Mouse (Mus musculus): ENCODE results near the gene D330020A13Rik. TPM values are rescaled to one million over a fixed set of nuclear protein-coding genes. Genes with fewer than 3 reads are reported as not detected.

Gene D330020A13Rik
- polyA plus RNA-seq, 1 experiment from 2014 or later = not detected

DNA sequence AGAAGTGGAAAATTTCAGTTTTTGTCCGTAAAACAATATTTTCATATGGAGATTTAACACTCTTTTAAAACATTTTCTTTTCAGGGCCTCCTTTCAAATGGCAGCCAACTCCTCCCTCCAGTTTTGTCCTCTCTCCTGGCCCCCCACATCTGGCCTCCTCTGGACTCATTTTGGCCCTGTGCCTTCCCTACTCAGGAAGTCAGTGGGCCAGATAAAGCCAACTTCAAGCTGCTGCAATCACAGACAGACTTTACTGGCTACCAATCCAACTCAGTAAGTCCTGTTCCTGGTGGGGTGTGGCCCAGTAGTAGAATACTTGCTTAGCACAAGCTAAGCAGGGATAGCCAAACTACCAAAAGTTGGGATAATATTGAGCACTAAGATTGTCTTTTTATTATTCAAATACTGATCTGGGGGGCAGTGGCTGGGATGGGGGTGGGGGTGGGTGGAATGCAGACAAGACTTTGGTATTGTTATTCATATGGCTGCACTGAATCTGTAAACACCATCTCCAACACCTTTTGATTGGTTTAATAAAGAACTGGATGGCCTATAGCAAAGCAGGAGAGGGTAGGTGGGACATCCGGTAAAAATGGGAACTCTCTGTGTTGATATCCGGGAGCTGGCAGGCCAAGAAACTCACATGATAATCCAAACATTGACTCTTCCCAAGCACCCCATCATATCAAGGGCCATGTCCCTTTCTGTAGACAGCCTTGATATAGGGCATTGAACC, 12.9 kb downstream of the D330020A13Rik start:
- Histone ChIP-seq H3K36me3 (replicated peaks) (no peaks in the 10 kb centered on the region), H3K4me2 (no peak overlapping the region), H3K4me3 (replicated peaks) (no peak overlapping the region), H3K4me1 (0 out of 2 replicates have a peak, but pooled peaks cover 4% of the 10 kb centered on the region), H3K9me3 (no peaks in the 10 kb centered on the region), H3K9ac (no peak overlapping the region), H3K27me3 (no peaks in the 10 kb centered on the region), H3K27ac (no peak overlapping the region)
- 82% methylated on average over 3 of the region's 3 CpGs for WGBS
- no peak for ATAC-seq (ENCODE audit: low FRiP score)

DNA sequence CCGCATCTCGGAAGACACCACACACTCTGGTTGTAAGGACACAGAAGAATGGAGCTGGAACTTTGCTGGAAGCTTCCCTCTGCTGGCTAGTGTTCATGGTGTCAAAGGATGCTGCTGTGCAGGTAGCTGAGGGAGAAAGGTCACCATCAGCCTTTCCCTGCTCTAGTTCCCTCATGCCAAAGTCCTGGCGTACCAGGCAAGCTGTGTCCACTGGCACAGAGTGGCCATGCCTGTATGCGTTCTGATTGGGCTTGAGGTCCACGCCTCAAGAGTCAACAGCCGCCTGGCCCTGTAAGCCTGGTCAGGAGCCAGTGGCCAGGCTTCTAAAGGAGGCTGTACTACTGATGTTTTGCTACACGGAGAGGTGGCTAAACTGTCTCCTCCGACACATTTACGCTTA, 15.2 kb downstream of the D330020A13Rik start:
- H3K4me3 ChIP-seq (replicated peaks) = no peak overlapping the region
- H3K27me3 ChIP-seq = no peaks in the 10 kb centered on the region
- no peak overlapping the region for H3K4me2 ChIP-seq
- no peaks in the 10 kb centered on the region for H3K9me3 ChIP-seq
- 84% methylated on average over 9 of the region's 9 CpGs for WGBS
- H3K36me3 ChIP-seq (replicated peaks) = no peaks in the 10 kb centered on the region
- H3K27ac ChIP-seq = no peak overlapping the region
- H3K4me1 ChIP-seq = no peaks in the 10 kb centered on the region
- H3K9ac ChIP-seq = no peak overlapping the region
- no peak for ATAC-seq (ENCODE audit: low FRiP score)

DNA sequence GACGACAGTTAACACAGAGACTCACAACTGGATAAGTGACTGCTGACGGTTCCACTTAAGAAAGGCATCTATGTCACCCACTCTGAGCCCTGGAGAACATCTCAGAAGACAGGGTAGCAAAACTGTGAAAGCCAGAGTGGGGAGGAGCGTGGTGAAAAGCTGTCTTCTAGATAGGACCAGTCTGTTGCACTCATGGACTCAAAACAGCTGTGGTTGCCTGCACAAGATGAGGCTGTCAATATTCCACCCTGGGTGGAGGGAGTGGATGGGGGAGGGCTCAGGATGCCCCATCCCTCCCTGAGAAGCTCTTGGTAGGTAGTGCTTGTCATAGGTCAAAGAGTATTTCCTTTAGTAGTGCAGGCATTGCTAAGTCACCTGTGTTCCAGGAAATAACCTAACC, 15.6 kb downstream of the D330020A13Rik start:
- no peaks in the 10 kb centered on the region for H3K27me3 ChIP-seq
- H3K4me1 ChIP-seq = no peaks in the 10 kb centered on the region
- no peak overlapping the region for H3K4me2 ChIP-seq
- no peak overlapping the region for H3K4me3 ChIP-seq (replicated peaks)
- H3K9me3 ChIP-seq = no peaks in the 10 kb centered on the region
- no peak overlapping the region for H3K9ac ChIP-seq
- no peak overlapping the region for H3K27ac ChIP-seq
- WGBS = 68% methylated on average over 3 of the region's 3 CpGs
- H3K36me3 ChIP-seq (replicated peaks) = no peaks in the 10 kb centered on the region
- ATAC-seq (ENCODE audit: low FRiP score) = no peak

DNA sequence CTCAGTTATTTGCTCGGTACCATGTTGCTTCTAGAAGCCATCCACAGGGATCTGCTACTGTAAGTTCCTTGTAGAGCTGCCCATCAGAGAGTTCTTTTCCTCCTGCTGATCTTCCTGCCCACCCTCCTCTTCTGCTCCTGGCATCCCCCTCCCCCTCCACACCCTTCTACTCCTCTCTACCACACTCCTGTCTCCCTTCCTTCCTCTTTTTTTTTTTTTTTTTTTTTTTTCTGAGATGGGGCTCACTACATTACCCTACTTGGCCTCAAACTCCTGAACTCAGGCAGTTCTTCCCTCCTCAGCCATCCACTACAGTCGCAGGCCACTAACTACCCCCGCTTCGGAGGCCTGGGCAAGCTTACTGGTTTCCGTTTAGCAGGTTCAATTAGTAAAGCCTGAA, 18.3 kb downstream of the D330020A13Rik start:
- Histone ChIP-seq H3K27me3 (no peaks in the 10 kb centered on the region), H3K4me3 (replicated peaks) (no peak overlapping the region), H3K4me1 (no peaks in the 10 kb centered on the region), H3K4me2 (no peak overlapping the region), H3K27ac (no peak overlapping the region), H3K9me3 (no peaks in the 10 kb centered on the region), H3K36me3 (replicated peaks) (no peaks in the 10 kb centered on the region), H3K9ac (no peak overlapping the region)
- WGBS = 79% methylated on average over 5 of the region's 5 CpGs
- no peak for ATAC-seq (ENCODE audit: low FRiP score)

GRCm38 (mm10) chr6:120318303-120318940, 24.3 kb downstream of the D330020A13Rik start:
- H3K36me3 ChIP-seq (replicated peaks) = no peaks in the 10 kb centered on the region
- 86% methylated on average over 11 of the region's 11 CpGs for WGBS
- no peak overlapping the region for H3K4me2 ChIP-seq
- H3K27ac ChIP-seq = no peak overlapping the region
- H3K9me3 ChIP-seq = no peaks in the 10 kb centered on the region
- no peak for ATAC-seq (ENCODE audit: low FRiP score)
- H3K9ac ChIP-seq = no peak overlapping the region
- no peaks in the 10 kb centered on the region for H3K27me3 ChIP-seq
- no peaks in the 10 kb centered on the region for H3K4me1 ChIP-seq
- no peak overlapping the region for H3K4me3 ChIP-seq (replicated peaks)

GRCm38 (mm10) chr6:120319129-120319528, 25.0 kb downstream of the D330020A13Rik start:
- 96% methylated on average over 9 of the region's 9 CpGs for WGBS
- no peak for ATAC-seq (ENCODE audit: low FRiP score)
- H3K4me1 ChIP-seq = no peaks in the 10 kb centered on the region
- no peaks in the 10 kb centered on the region for H3K9me3 ChIP-seq
- H3K36me3 ChIP-seq (replicated peaks) = no peaks in the 10 kb centered on the region
- no peak overlapping the region for H3K4me2 ChIP-seq
- no peak overlapping the region for H3K9ac ChIP-seq
- no peaks in the 10 kb centered on the region for H3K27me3 ChIP-seq
- H3K4me3 ChIP-seq (replicated peaks) = no peak overlapping the region
- no peak overlapping the region for H3K27ac ChIP-seq

- no peak for ATAC-seq (ENCODE audit: low FRiP score)
- Histone ChIP-seq H3K9ac (no peak overlapping the region), H3K4me2 (no peak overlapping the region), H3K36me3 (replicated peaks) (peaks cover 10% of the 10 kb centered on the region), H3K4me1 (no peaks in the 10 kb centered on the region), H3K4me3 (replicated peaks) (no peak overlapping the region), H3K27me3 (no peaks in the 10 kb centered on the region), H3K27ac (no peak overlapping the region), H3K9me3 (no peaks in the 10 kb centered on the region)
- 80% methylated on average over 2 of the region's 2 CpGs for WGBS
These were observed 26.2 kb downstream of the D330020A13Rik start for GRCm38 (mm10) chr6:120320369-120320768.

- H3K9me3 ChIP-seq = no peaks in the 10 kb centered on the region
- H3K27ac ChIP-seq = no peak overlapping the region
- H3K4me2 ChIP-seq = no peak overlapping the region
- no peak for ATAC-seq (ENCODE audit: low FRiP score)
- 32% methylated on average over 6 of the region's 6 CpGs for WGBS
- H3K4me1 ChIP-seq = no peaks in the 10 kb centered on the region
- no peaks in the 10 kb centered on the region for H3K27me3 ChIP-seq
- no peak overlapping the region for H3K4me3 ChIP-seq (replicated peaks)
- peaks cover 26% of the 10 kb centered on the region for H3K36me3 ChIP-seq (replicated peaks)
- no peak overlapping the region for H3K9ac ChIP-seq
These were observed 30.2 kb downstream of the D330020A13Rik start for GRCm38 (mm10) chr6:120324295-120324927.

- 85% methylated on average over 2 of the region's 2 CpGs for WGBS
- no peak overlapping the region for H3K4me2 ChIP-seq
- no peaks in the 10 kb centered on the region for H3K9me3 ChIP-seq
- peaks cover 89% of the 10 kb centered on the region for H3K36me3 ChIP-seq (replicated peaks)
- no peak for ATAC-seq (ENCODE audit: low FRiP score)
- no peaks in the 10 kb centered on the region for H3K27me3 ChIP-seq
- H3K4me1 ChIP-seq = no peaks in the 10 kb centered on the region
- H3K4me3 ChIP-seq (replicated peaks) = no peak overlapping the region
- H3K9ac ChIP-seq = no peak overlapping the region
- H3K27ac ChIP-seq = no peak overlapping the region
These were observed 38.2 kb downstream of the D330020A13Rik start for GRCm38 (mm10) chr6:120332351-120332750.

GRCm38 (mm10) chr6:120343992-120344391, 49.8 kb downstream of the D330020A13Rik start:
- H3K9me3 ChIP-seq = no peaks in the 10 kb centered on the region
- no peak overlapping the region for H3K27ac ChIP-seq
- peaks cover 75% of the 10 kb centered on the region for H3K36me3 ChIP-seq (replicated peaks)
- no peak for ATAC-seq (ENCODE audit: low FRiP score)
- 44% methylated on average over 1 of the region's 1 CpGs for WGBS
- H3K9ac ChIP-seq = no peak overlapping the region
- H3K4me3 ChIP-seq (replicated peaks) = no peak overlapping the region
- H3K27me3 ChIP-seq = no peaks in the 10 kb centered on the region
- no peaks in the 10 kb centered on the region for H3K4me1 ChIP-seq
- no peak overlapping the region for H3K4me2 ChIP-seq

All from forebrain, embryonic 12.5 days (tissue).